Mouse (Mus musculus) megakaryocyte, embryonic 14.5 days (primary cell): ENCODE measurements around the gene Yif1b.

Source experiments
- FLI1 ChIP-seq: IDR thresholded peaks from 2 replicates; pipeline ENCODE4 v1.6.1; 2012; ENCODE audit warnings: low read length, inconsistent platforms, mixed read lengths
- GATA1 ChIP-seq: IDR thresholded peaks from 3 replicates; pipeline ENCODE4 v1.6.1; 2012; ENCODE audit warnings: mixed read lengths, low read length, inconsistent platforms, borderline replicate concordance

DNA sequence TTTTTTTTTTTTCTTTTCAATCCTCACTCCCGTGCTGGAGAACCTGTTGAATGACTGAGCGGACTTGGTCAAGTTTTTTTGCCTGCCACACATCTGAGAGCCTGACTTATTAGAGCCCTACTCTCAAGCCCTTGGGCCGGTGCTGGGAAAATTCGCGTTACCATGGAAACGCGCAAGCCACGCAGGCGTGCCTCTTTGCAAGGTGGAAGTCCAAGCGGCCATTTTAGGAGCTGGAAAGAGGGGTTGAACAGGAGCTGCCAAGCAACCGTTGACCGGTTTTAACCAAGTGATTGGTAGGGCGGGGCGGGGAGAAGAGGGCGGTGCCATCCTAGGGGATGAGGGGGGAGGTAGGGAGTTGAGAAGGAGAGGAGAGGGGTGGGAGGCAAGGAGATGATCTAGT lies 23.3 kb upstream of the Yif1b start:
- TF ChIP-seq GATA1 (no peak), FLI1 (no peak)
